Mouse (Mus musculus): ENCODE results near the gene Tcf15. TPM values are rescaled to one million over a fixed set of nuclear protein-coding genes. Genes with fewer than 3 reads are reported as not detected.

The Tcf15 gene
- polyA plus RNA-seq, 1 experiment from 2014 or later: 13.1 TPM

- no peaks in the 10 kb centered on the region; the same call in none of the 2 replicates for H3K4me1 ChIP-seq (replicated peaks; ENCODE audit: control insufficient read depth, insufficient read depth, low read length)
- H3K4me3 ChIP-seq (ENCODE audit: low read depth, low read length): no peak overlapping the region
- DNase-seq (ENCODE audit: low spot score) (no peak), ATAC-seq (ENCODE audit: low FRiP score) (no peak)
- no peaks in the 10 kb centered on the region for H3K36me3 ChIP-seq (ENCODE audit: control insufficient read depth, insufficient read depth, low read length)
- H3K9me3 ChIP-seq (ENCODE audit: control insufficient read depth, low read length): no peaks in the 10 kb centered on the region
- no peak overlapping the region for H3K9ac ChIP-seq (ENCODE audit: low read depth, low read length)
- H3K4me2 ChIP-seq (replicated peaks; ENCODE audit: low read depth, low read length): no peak overlapping the region
- peaks cover 14% of the 10 kb centered on the region for H3K27me3 ChIP-seq (ENCODE audit: control insufficient read depth, insufficient read depth, low read length)
- H3K27ac ChIP-seq (ENCODE audit: low read depth, low read length): no peak overlapping the region
- 85% methylated on average over 9 of the region's 9 CpGs for WGBS
Observed at GRCm38 (mm10) chr2:152148675-152149074, 5.3 kb downstream of the Tcf15 start.

DNA sequence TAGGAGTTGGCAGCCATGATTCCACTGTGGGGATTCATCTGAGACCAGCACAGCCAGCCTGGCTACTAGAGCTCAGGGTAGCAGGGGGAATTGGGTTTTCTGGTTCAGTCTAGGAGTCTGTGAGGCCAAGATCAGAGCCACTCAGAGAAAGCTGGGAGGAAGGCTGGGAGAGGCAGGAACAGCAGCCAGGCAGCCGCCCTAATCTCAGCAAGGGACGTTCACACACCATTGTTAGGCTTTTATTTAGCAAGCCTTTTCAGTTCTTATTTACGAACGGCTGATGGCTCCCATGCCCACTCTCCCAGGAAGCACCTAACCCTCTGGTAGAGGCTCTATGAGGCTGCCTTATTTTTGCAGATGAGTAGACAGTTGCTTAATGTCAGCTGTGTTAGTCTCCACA is 6.5 kb downstream of the Tcf15 start:
- Histone ChIP-seq H3K4me2 (replicated peaks; ENCODE audit: low read depth, low read length) (no peak overlapping the region), H3K27ac (ENCODE audit: low read depth, low read length) (no peak overlapping the region), H3K36me3 (ENCODE audit: control insufficient read depth, insufficient read depth, low read length) (no peaks in the 10 kb centered on the region), H3K4me1 (replicated peaks; ENCODE audit: control insufficient read depth, insufficient read depth, low read length) (no peaks in the 10 kb centered on the region; the same call in 1 of the 2 replicates), H3K4me3 (ENCODE audit: low read depth, low read length) (no peak overlapping the region), H3K9me3 (ENCODE audit: control insufficient read depth, low read length) (no peaks in the 10 kb centered on the region), H3K9ac (ENCODE audit: low read depth, low read length) (no peak overlapping the region), H3K27me3 (ENCODE audit: control insufficient read depth, insufficient read depth, low read length) (peaks cover 2% of the 10 kb centered on the region; the same call in 1 of the 2 replicates)
- WGBS: 19% methylated on average over 4 of the region's 4 CpGs
- no peak for DNase-seq (ENCODE audit: low spot score)
- ATAC-seq (ENCODE audit: low FRiP score): no peak

DNA sequence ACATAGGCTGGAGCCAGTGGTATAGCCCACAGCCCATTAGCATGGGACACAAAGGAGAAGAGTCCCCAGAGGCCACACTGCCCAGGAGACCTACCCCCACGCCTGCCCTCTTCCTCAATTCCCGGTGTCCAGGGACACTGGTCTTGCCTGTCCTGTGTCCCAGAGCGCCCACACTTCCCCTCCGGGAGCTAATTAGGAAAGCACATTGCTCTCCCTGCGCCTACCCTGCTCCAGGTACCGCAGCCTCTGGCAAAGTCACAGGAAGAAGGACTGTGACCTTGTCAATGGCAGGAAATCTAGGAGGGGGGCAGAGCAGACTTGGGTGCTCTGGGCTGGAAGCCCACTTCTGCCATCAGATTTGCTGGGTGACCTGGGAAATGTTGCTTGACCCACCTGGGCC is 7.0 kb downstream of the Tcf15 start:
- Histone ChIP-seq H3K4me1 (replicated peaks; ENCODE audit: control insufficient read depth, insufficient read depth, low read length) (no peaks in the 10 kb centered on the region; the same call in 1 of the 2 replicates), H3K36me3 (ENCODE audit: control insufficient read depth, insufficient read depth, low read length) (no peaks in the 10 kb centered on the region), H3K4me2 (replicated peaks; ENCODE audit: low read depth, low read length) (no peak overlapping the region), H3K27me3 (ENCODE audit: control insufficient read depth, insufficient read depth, low read length) (no peaks in the 10 kb centered on the region), H3K9me3 (ENCODE audit: control insufficient read depth, low read length) (no peaks in the 10 kb centered on the region), H3K4me3 (ENCODE audit: low read depth, low read length) (no peak overlapping the region), H3K27ac (ENCODE audit: low read depth, low read length) (no peak overlapping the region), H3K9ac (ENCODE audit: low read depth, low read length) (no peak overlapping the region)
- no peak for DNase-seq (ENCODE audit: low spot score)
- WGBS: 51% methylated on average over 6 of the region's 6 CpGs
- 0 out of 2 replicates have a peak, but pooled peaks have one; percentile 15 for ATAC-seq (ENCODE audit: low FRiP score)

GRCm38 (mm10) chr2:152153361-152153760 is 10.0 kb downstream of the Tcf15 start:
- H3K27ac ChIP-seq (ENCODE audit: low read depth, low read length): no peak overlapping the region
- DNase-seq (ENCODE audit: low spot score): no peak
- ATAC-seq (ENCODE audit: low FRiP score): peak; percentile 40; the same call in 1 of the 2 replicates
- no peaks in the 10 kb centered on the region for H3K27me3 ChIP-seq (ENCODE audit: control insufficient read depth, insufficient read depth, low read length)
- no peaks in the 10 kb centered on the region for H3K9me3 ChIP-seq (ENCODE audit: control insufficient read depth, low read length)
- H3K4me2 ChIP-seq (replicated peaks; ENCODE audit: low read depth, low read length): no peak overlapping the region
- no peaks in the 10 kb centered on the region for H3K4me1 ChIP-seq (replicated peaks; ENCODE audit: control insufficient read depth, insufficient read depth, low read length)
- 17% methylated on average over 3 of the region's 3 CpGs for WGBS
- no peak overlapping the region for H3K4me3 ChIP-seq (ENCODE audit: low read depth, low read length)
- no peaks in the 10 kb centered on the region for H3K36me3 ChIP-seq (ENCODE audit: control insufficient read depth, insufficient read depth, low read length)
- H3K9ac ChIP-seq (ENCODE audit: low read depth, low read length): no peak overlapping the region

DNA sequence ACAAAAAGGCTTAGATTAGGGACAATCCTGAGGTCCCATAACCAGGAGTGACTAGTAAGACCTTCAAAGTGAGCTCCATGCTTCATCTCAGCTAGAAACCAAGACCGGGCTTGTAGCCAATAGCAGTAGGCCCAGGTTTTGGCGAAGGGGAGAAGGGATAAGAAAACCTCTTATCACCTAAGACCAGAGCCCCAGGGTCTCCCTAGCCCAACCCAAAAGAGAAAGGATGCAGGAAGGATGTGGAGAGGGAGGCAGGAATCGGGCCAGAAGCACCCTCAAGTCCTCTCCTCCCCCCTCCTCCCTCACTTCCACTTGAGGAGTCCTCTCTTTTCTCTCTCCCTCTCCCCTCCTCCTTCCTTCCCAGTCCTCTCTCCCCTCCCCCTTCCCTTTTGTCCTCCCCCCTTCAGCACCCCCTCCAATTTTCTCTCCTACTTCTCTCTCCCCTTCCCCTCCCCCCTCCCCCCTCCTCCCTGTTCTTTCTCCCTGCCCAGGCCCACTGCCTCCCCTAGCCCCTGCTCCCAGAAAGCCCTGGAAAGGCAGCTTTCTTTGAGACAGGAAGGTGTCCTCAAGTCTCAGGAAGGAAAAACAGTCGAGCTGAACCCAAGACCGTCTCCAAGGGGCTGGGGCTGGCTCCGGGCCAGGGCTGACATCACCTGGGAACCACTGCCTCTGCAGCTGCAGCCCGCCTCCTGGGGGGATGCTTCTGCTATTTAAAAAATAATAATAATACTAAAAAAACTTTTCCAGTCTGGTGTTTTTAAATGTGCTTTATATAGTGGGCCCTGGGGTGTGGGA is 12.2 kb downstream of the Tcf15 start:
- no peaks in the 10 kb centered on the region for H3K4me1 ChIP-seq (replicated peaks; ENCODE audit: control insufficient read depth, insufficient read depth, low read length)
- H3K4me3 ChIP-seq (ENCODE audit: low read depth, low read length): no peak overlapping the region
- WGBS: 52% methylated on average over 7 of the region's 7 CpGs
- no peak overlapping the region for H3K4me2 ChIP-seq (replicated peaks; ENCODE audit: low read depth, low read length)
- H3K27ac ChIP-seq (ENCODE audit: low read depth, low read length): no peak overlapping the region
- no peaks in the 10 kb centered on the region for H3K27me3 ChIP-seq (ENCODE audit: control insufficient read depth, insufficient read depth, low read length)
- no peak overlapping the region for H3K9ac ChIP-seq (ENCODE audit: low read depth, low read length)
- H3K9me3 ChIP-seq (ENCODE audit: control insufficient read depth, low read length): no peaks in the 10 kb centered on the region
- no peaks in the 10 kb centered on the region for H3K36me3 ChIP-seq (ENCODE audit: control insufficient read depth, insufficient read depth, low read length)
- DNase-seq (ENCODE audit: low spot score): no peak
- no peak for ATAC-seq (ENCODE audit: low FRiP score)

DNA sequence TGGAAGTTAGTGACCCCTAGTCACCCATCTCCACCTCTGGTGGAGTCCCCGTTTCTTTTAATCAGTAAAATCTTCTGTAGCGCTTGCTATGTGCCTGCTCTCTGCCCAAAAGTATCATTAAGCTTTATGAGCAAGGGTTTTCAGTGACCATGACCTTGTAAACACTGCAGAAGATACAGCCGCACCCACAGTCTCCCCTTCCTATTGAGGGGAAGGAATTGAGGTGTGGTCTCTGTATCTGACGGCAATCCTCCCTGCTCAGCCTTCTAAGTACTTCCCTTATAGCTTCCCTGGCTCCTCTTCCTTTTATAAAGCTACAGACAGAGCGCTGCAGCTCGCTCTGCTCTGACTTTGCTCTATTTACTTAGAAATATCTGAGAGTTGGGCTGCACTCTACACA is 13.1 kb downstream of the Tcf15 start:
- Histone ChIP-seq H3K27me3 (ENCODE audit: control insufficient read depth, insufficient read depth, low read length) (no peaks in the 10 kb centered on the region), H3K9me3 (ENCODE audit: control insufficient read depth, low read length) (no peaks in the 10 kb centered on the region), H3K36me3 (ENCODE audit: control insufficient read depth, insufficient read depth, low read length) (no peaks in the 10 kb centered on the region), H3K4me3 (ENCODE audit: low read depth, low read length) (no peak overlapping the region), H3K27ac (ENCODE audit: low read depth, low read length) (no peak overlapping the region), H3K4me1 (replicated peaks; ENCODE audit: control insufficient read depth, insufficient read depth, low read length) (no peaks in the 10 kb centered on the region), H3K4me2 (replicated peaks; ENCODE audit: low read depth, low read length) (no peak overlapping the region), H3K9ac (ENCODE audit: low read depth, low read length) (no peak overlapping the region)
- no peak for DNase-seq (ENCODE audit: low spot score)
- 83% methylated on average over 6 of the region's 6 CpGs for WGBS
- ATAC-seq (ENCODE audit: low FRiP score): no peak

DNA sequence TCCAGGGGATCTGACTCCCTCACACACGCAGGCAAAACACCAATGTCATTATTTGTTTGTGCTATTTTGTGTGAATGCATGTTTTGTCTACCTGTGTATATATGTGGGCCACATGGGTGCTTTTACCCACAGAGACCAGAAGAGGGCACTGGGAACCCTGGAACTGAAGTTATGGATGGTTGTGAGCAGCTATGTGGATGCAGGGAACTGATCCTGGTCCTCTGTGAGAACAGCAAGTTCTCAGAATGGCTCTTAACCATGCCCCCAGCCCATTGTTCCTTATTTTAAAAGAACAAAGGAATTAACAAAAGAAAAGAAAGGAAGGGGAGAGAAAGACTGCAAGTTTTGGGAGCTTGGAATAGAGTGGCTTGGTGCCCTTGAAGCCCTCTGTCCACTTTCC is 16.1 kb downstream of the Tcf15 start:
- WGBS: 95% methylated on average over 1 of the region's 1 CpGs
- H3K9ac ChIP-seq (ENCODE audit: low read depth, low read length): no peak overlapping the region
- no peaks in the 10 kb centered on the region for H3K9me3 ChIP-seq (ENCODE audit: control insufficient read depth, low read length)
- DNase-seq (ENCODE audit: low spot score) (no peak), ATAC-seq (ENCODE audit: low FRiP score) (no peak)
- no peaks in the 10 kb centered on the region for H3K27me3 ChIP-seq (ENCODE audit: control insufficient read depth, insufficient read depth, low read length)
- H3K4me3 ChIP-seq (ENCODE audit: low read depth, low read length): no peak overlapping the region
- no peaks in the 10 kb centered on the region for H3K4me1 ChIP-seq (replicated peaks; ENCODE audit: control insufficient read depth, insufficient read depth, low read length)
- H3K36me3 ChIP-seq (ENCODE audit: control insufficient read depth, insufficient read depth, low read length): no peaks in the 10 kb centered on the region
- H3K4me2 ChIP-seq (replicated peaks; ENCODE audit: low read depth, low read length): no peak overlapping the region
- H3K27ac ChIP-seq (ENCODE audit: low read depth, low read length): no peak overlapping the region

DNA sequence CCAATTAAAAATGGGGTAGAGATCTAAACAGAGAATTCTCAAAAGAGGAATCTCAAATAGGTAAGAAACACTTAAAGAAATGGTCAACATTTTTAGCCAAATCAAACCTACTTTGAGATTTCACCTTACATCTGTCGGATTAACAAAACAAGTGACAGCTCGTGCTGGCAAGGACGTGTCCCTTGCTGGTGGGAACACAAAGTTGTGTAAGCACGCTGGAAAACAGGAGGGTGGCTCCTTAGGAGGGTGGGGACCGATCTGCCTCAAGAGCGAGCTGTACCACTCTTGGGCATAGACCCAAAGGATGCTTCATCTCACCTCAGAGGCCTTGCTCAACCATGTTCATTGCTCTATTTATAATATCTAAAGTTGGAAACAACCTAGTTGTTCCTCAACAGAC is 22.9 kb downstream of the Tcf15 start:
- no peak for ATAC-seq (ENCODE audit: low FRiP score)
- Histone ChIP-seq H3K4me2 (replicated peaks; ENCODE audit: low read depth, low read length) (no peak overlapping the region), H3K9me3 (ENCODE audit: control insufficient read depth, low read length) (no peaks in the 10 kb centered on the region), H3K4me3 (ENCODE audit: low read depth, low read length) (no peak overlapping the region), H3K4me1 (replicated peaks; ENCODE audit: control insufficient read depth, insufficient read depth, low read length) (no peaks in the 10 kb centered on the region), H3K36me3 (ENCODE audit: control insufficient read depth, insufficient read depth, low read length) (no peaks in the 10 kb centered on the region), H3K27me3 (ENCODE audit: control insufficient read depth, insufficient read depth, low read length) (no peaks in the 10 kb centered on the region), H3K27ac (ENCODE audit: low read depth, low read length) (no peak overlapping the region), H3K9ac (ENCODE audit: low read depth, low read length) (no peak overlapping the region)
- 85% methylated on average over 6 of the region's 6 CpGs for WGBS
- DNase-seq (ENCODE audit: low spot score): no peak

- Histone ChIP-seq H3K27me3 (ENCODE audit: control insufficient read depth, insufficient read depth, low read length) (no peaks in the 10 kb centered on the region), H3K4me1 (replicated peaks; ENCODE audit: control insufficient read depth, insufficient read depth, low read length) (no peaks in the 10 kb centered on the region), H3K4me3 (ENCODE audit: low read depth, low read length) (no peak overlapping the region), H3K27ac (ENCODE audit: low read depth, low read length) (no peak overlapping the region), H3K9me3 (ENCODE audit: control insufficient read depth, low read length) (no peaks in the 10 kb centered on the region), H3K4me2 (replicated peaks; ENCODE audit: low read depth, low read length) (no peak overlapping the region), H3K9ac (ENCODE audit: low read depth, low read length) (no peak overlapping the region), H3K36me3 (ENCODE audit: control insufficient read depth, insufficient read depth, low read length) (no peaks in the 10 kb centered on the region)
- peak; percentile 59; the same call in 1 of the 2 replicates for ATAC-seq (ENCODE audit: low FRiP score)
- WGBS: 25% methylated on average over 8 of the region's 8 CpGs
- DNase-seq (ENCODE audit: low spot score): peak; percentile 75
Observed at GRCm38 (mm10) chr2:152167851-152168290, 24.5 kb downstream of the Tcf15 start.
